Mouse (Mus musculus) bone marrow, adult 2 months (tissue): ENCODE measurements at regions not wholly inside any gene's neighbourhood (a gene's known extent, or its start where the extent isn't known, plus 50 kb on each side); places are given as distances from the start of the nearest gene placed in this dataset.

Experiments
- CTCF ChIP-seq: fragments of 200-500 bp; IDR thresholded peaks from 2 replicates; pipeline ENCODE4 v1.5.1; 2011; ENCODE audit warnings: low read length, control low read depth; ENCODE audit not compliant: control insufficient read depth, insufficient read depth
- POLR2A ChIP-seq: fragments of 200-500 bp; IDR thresholded peaks from 2 replicates; pipeline ENCODE4 v1.6.1; 2011; ENCODE audit warnings: low read depth, mild to moderate bottlenecking, control low read depth, low read length, borderline replicate concordance; ENCODE audit not compliant: control insufficient read depth

DNA sequence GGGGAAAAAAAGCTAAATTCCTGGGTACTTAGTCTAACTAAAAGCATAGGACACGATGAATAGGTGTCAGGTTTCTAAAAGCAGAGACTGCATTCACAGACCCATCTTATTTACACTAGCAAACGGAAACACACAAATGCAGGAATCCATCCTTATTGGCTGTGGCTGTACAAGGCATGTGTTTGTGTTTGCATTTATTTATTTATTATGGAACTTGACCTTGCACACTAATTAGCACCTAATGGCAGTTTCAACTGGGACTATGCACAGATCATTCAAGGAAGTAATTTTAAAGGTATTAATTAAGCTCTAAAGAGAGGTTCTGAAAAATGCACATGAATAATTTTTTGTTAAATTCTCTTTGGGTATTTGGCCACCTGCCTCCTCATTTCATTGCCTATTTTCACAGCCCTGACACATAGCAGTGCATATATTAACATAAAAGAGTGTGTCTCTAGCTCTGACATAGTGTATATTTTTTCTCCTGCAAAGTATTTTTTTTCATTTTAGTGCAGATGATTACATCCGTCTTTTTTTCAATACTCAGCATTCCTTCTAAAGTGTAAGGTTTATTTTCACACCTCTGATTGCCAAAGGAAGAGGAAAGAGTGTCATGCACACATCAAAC lies 1351.5 kb upstream of the Slc10a2 start:
- TF ChIP-seq CTCF (no peak), POLR2A (no peak)
